Mouse (Mus musculus) kidney, embryonic 14.5 days (tissue): ENCODE measurements around the gene Pik3r1. TPM values are rescaled to one million over a fixed set of nuclear protein-coding genes. Genes with fewer than 3 reads are reported as not detected.

Experiments
- ATAC-seq: fragments of 200-750 bp; cut with Nextera tagmentation; 2 replicates; pipeline ENCODE4 v1.8.0; 2017; ENCODE audit warnings: moderate number of reproducible peaks, mild to moderate bottlenecking, moderate TSS enrichment, moderate library complexity; ENCODE audit not compliant: low FRiP score, low TSS enrichment
- H3K27ac ChIP-seq: fragments of 300-500 bp; sonication (generic); 2 replicates; pipeline ENCODE4 v1.5.1; 2014; ENCODE audit warnings: low read depth, mild to moderate bottlenecking, low read length, moderate library complexity, mixed read lengths
- H3K27me3 ChIP-seq: fragments of 300-500 bp; sonication (generic); 2 replicates; pipeline ENCODE4 v1.6.1; 2014; ENCODE audit warnings: mild to moderate bottlenecking, low read length; ENCODE audit not compliant: control insufficient read depth, insufficient read depth
- H3K36me3 ChIP-seq: fragments of 300-500 bp; sonication (generic); 2 replicates; pipeline ENCODE4 v1.6.1; 2014; ENCODE audit warnings: low read length, mixed read lengths; ENCODE audit not compliant: control insufficient read depth, insufficient read depth
- H3K4me1 ChIP-seq: fragments of 300-500 bp; sonication (generic); 2 replicates; pipeline ENCODE4 v1.6.1; 2014; ENCODE audit warnings: low read length, mixed read lengths; ENCODE audit not compliant: control insufficient read depth, insufficient read depth
- H3K4me2 ChIP-seq: fragments of 300-500 bp; sonication (generic); replicated peaks from 2 replicates; pipeline ENCODE4 v1.6.1; 2014; ENCODE audit warnings: low read depth, mild to moderate bottlenecking, low read length
- H3K4me3 ChIP-seq: fragments of 300-500 bp; sonication (generic); 2 replicates; pipeline ENCODE4 v1.5.1; 2014; ENCODE audit warnings: mild to moderate bottlenecking, low read length
- H3K9ac ChIP-seq: fragments of 300-500 bp; sonication (generic); 2 replicates; pipeline ENCODE4 v1.6.1; 2014; ENCODE audit warnings: low read depth, mild to moderate bottlenecking, low read length, moderate library complexity
- H3K9me3 ChIP-seq: fragments of 300-500 bp; sonication (generic); 2 replicates; pipeline ENCODE4 v1.6.1; 2016; ENCODE audit warnings: low read length; ENCODE audit not compliant: control insufficient read depth
- whole genome bisulfite sequencing: fragments of 180-500 bp; shearing (Covaris S2); extraction: QIAGEN DNeasy Blood & Tissue Kit; methylation state at CpG from one replicate; pipeline ENCODE4 v1.1.7; 2014; 5-methylcytosine and 5-hydroxymethylcytosine counted together
- polyA plus RNA-seq: library from polyadenylated mRNA; unstranded; fragments of >200 nt; fragmentation: Nextera tagmentation; extraction: Ambion mirVana; gene quantifications from 2 replicates; pipeline ENCODE4 v1.2.1, GENCODE M21; 2014

Pik3r1 gene
- polyA plus RNA-seq, 1 experiment from 2014 or later = 63.2 TPM

DNA sequence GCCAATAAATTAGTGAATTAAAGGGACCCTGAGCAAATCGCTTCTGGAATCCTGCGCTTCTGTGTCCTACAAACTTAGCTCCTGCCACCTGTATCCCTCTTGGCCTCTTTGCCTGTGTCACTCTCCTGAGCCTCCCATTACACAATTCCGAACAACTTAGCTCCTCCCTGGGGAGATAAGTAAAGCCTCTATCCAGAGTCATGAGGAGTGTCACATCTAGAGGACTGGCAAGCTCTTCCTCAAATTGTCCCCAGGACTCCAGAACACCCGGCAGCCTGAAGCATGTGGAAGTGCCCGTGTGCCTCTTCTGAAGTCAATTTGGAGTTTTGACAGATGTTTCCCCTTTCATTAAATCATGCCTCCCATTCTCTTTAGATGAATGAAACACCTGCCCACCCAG, 6.4 kb downstream of the Pik3r1 start:
- WGBS = 71% methylated on average over 5 of the region's 5 CpGs
- peaks cover 65% of the 10 kb centered on the region for H3K4me1 ChIP-seq
- H3K36me3 ChIP-seq = peaks cover 13% of the 10 kb centered on the region; the same call in 1 of the 2 replicates
- no peak for ATAC-seq
- no peak overlapping the region for H3K27ac ChIP-seq
- H3K4me3 ChIP-seq = no peak overlapping the region
- no peaks in the 10 kb centered on the region for H3K9me3 ChIP-seq
- H3K27me3 ChIP-seq = no peaks in the 10 kb centered on the region
- H3K9ac ChIP-seq = no peak overlapping the region
- H3K4me2 ChIP-seq = no peak overlapping the region

GRCm38 (mm10) chr13:101760953-101761352, 7.1 kb downstream of the Pik3r1 start:
- H3K9ac ChIP-seq = no peak overlapping the region
- H3K4me3 ChIP-seq = no peak overlapping the region
- no peak for ATAC-seq
- WGBS = 64% methylated on average over 3 of the region's 3 CpGs
- peaks cover 17% of the 10 kb centered on the region; the same call in 1 of the 2 replicates for H3K36me3 ChIP-seq
- H3K4me1 ChIP-seq = peaks cover 61% of the 10 kb centered on the region
- no peaks in the 10 kb centered on the region for H3K9me3 ChIP-seq
- H3K27me3 ChIP-seq = no peaks in the 10 kb centered on the region
- no peak overlapping the region for H3K27ac ChIP-seq
- H3K4me2 ChIP-seq = no peak overlapping the region

GRCm38 (mm10) chr13:101760001-101760687, 7.9 kb downstream of the Pik3r1 start:
- H3K27me3 ChIP-seq = no peaks in the 10 kb centered on the region
- WGBS = 54% methylated on average over 8 of the region's 8 CpGs
- no peak overlapping the region for H3K4me2 ChIP-seq
- peaks cover 55% of the 10 kb centered on the region for H3K4me1 ChIP-seq
- no peak overlapping the region for H3K4me3 ChIP-seq
- ATAC-seq = peak; percentile 36; the same call in 1 of the 2 replicates
- no peak overlapping the region for H3K27ac ChIP-seq
- no peak overlapping the region for H3K9ac ChIP-seq
- peaks cover 17% of the 10 kb centered on the region; the same call in 1 of the 2 replicates for H3K36me3 ChIP-seq
- H3K9me3 ChIP-seq = no peaks in the 10 kb centered on the region

DNA sequence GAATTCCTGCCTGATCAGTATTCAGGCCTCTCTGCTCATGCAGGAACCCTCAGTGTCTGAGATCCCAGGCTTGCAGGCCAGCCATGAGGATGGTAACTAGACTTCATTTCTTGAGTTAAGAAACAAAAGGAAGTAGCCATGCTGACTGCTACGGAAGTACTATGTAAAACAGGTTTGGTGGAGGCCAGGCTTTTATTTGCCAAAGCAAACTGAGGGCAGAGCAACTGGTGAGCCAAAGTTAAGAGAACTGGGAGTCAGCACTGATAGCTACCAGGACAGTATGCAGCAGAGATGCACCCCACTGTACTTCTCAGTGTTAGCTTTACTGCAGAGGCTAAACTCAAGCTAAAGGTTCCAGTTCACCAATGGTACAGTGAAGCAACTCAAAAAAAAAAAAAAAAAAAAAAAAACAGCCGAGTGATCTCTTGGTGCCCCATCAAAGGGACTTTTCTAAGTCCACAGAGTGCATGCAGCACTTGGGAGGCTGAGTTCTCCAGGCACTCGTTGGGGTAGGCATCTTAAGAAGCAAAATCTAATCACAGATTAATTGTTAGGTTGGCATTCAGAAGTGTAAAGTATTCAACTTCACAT, 8.6 kb downstream of the Pik3r1 start:
- Histone ChIP-seq H3K9me3 (no peaks in the 10 kb centered on the region), H3K4me1 (peaks cover 50% of the 10 kb centered on the region), H3K4me2 (no peak overlapping the region), H3K36me3 (peaks cover 17% of the 10 kb centered on the region; the same call in 1 of the 2 replicates), H3K9ac (no peak overlapping the region), H3K4me3 (no peak overlapping the region), H3K27ac (no peak overlapping the region), H3K27me3 (no peaks in the 10 kb centered on the region)
- WGBS = 29% methylated on average over 3 of the region's 3 CpGs
- no peak for ATAC-seq

GRCm38 (mm10) chr13:101757801-101758422, 10.1 kb downstream of the Pik3r1 start:
- no peak overlapping the region for H3K4me3 ChIP-seq
- H3K9ac ChIP-seq = no peak overlapping the region
- no peaks in the 10 kb centered on the region for H3K9me3 ChIP-seq
- H3K27ac ChIP-seq = no peak overlapping the region
- 32% methylated on average over 22 of the region's 22 CpGs for WGBS
- no peak for ATAC-seq
- no peaks in the 10 kb centered on the region for H3K27me3 ChIP-seq
- H3K4me1 ChIP-seq = peaks cover 48% of the 10 kb centered on the region
- no peak overlapping the region for H3K4me2 ChIP-seq
- H3K36me3 ChIP-seq = peaks cover 17% of the 10 kb centered on the region; the same call in 1 of the 2 replicates

DNA sequence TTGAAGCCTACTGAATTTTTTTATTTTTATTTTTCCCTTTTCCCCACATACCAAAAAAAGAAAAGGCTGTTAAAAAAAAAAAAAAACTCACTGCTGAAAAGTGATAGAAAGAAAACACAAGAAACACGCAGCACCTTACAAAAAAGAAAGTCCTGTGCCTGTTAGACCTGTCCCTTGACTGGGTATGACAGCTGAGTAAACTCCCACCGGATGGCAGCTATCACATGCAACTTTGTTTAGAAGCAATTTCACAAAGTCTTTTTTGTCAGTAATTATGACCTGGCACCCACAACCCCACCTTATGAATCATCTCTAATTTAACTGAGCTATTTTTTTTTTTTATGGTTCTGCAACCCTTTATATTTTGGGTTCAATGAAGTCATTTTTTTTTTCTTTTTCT, 12.8 kb downstream of the Pik3r1 start:
- Histone ChIP-seq H3K4me1 (peaks cover 40% of the 10 kb centered on the region), H3K27ac (no peak overlapping the region), H3K9me3 (no peaks in the 10 kb centered on the region), H3K4me3 (no peak overlapping the region), H3K9ac (no peak overlapping the region), H3K27me3 (no peaks in the 10 kb centered on the region), H3K4me2 (no peak overlapping the region), H3K36me3 (peaks cover 20% of the 10 kb centered on the region; the same call in 1 of the 2 replicates)
- no peak for ATAC-seq
- 57% methylated on average over 2 of the region's 2 CpGs for WGBS

DNA sequence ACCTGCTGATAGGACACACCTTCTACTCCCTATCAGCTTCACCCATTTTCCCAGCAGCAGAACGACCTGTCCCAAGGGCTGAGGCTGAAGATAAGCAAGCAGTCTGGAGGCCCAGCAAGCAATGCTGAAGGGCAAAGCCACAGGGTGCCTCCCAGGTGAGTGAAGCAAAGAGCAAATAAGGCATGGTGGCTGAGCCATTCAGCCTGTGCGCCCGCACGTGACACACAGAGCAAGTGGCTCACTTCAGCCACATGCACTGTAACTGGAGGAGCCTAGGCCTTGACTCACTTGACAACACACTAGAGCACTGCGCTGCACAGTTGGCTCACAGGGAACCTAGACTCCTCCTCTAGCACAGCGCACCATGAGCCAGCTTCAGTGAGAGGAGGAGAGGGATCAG, 14.4 kb downstream of the Pik3r1 start:
- Histone ChIP-seq H3K9me3 (no peaks in the 10 kb centered on the region), H3K4me1 (peaks cover 31% of the 10 kb centered on the region), H3K27me3 (no peaks in the 10 kb centered on the region), H3K36me3 (peaks cover 20% of the 10 kb centered on the region; the same call in 1 of the 2 replicates), H3K9ac (no peak overlapping the region), H3K4me2 (no peak overlapping the region), H3K27ac (no peak overlapping the region), H3K4me3 (no peak overlapping the region)
- WGBS = 57% methylated on average over 6 of the region's 6 CpGs
- ATAC-seq = peak; percentile 79; the same call in 1 of the 2 replicates

GRCm38 (mm10) chr13:101751816-101752215, 16.2 kb downstream of the Pik3r1 start:
- 76% methylated on average over 4 of the region's 4 CpGs for WGBS
- Histone ChIP-seq H3K27ac (no peak overlapping the region), H3K4me1 (peaks cover 15% of the 10 kb centered on the region), H3K4me2 (no peak overlapping the region), H3K9me3 (no peaks in the 10 kb centered on the region), H3K4me3 (no peak overlapping the region), H3K9ac (no peak overlapping the region), H3K36me3 (peaks cover 9% of the 10 kb centered on the region; the same call in 1 of the 2 replicates), H3K27me3 (no peaks in the 10 kb centered on the region)
- ATAC-seq = no peak
